Mouse (Mus musculus): Measurements from ENCODE around the gene Rgp1. TPM values are rescaled to one million over a fixed set of nuclear protein-coding genes. Genes with fewer than 3 reads are reported as not detected.
A peak's percentile ranks its signal among the peaks of the same experiment; 100 is the strongest.

Gene Rgp1
- polyA plus RNA-seq, 1 experiment from 2014 or later: 40.6 TPM

DNA sequence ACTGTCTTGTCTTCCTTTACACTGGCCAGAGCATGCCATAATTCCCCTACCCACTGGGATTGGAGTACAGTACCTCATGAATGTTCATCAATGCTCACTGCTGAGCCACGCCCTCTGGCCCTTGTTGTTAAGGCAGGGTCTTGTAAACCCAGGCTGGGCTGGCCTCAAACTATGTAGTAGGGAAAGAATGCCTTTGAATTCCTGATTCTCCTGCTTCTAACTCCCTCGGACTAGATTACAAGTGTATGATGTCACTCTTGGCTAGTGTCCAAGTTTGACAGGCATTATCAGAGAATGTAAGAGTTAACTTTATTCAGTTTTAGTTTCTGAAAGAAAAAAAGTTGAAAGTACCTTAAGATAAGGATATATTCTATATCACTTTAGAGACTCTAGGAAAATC is 14.3 kb upstream of the Rgp1 start:
- Histone ChIP-seq H3K27ac (no peak overlapping the region), H3K9me3 (replicated peaks) (no peaks in the 10 kb centered on the region), H3K4me3 (no peak overlapping the region), H3K4me1 (peaks cover 36% of the 10 kb centered on the region), H3K36me3 (peaks cover 47% of the 10 kb centered on the region), H3K27me3 (no peaks in the 10 kb centered on the region), H3K4me2 (replicated peaks) (peak overlapping the region; percentile 92; the same call in 1 of the 2 replicates), H3K9ac (no peak overlapping the region)
- ATAC-seq (ENCODE audit: low FRiP score): no peak
- 68% methylated on average over 2 of the region's 2 CpGs for WGBS

GRCm38 (mm10) chr4:43567140-43567539 is 11.4 kb upstream of the Rgp1 start:
- H3K4me2 ChIP-seq (replicated peaks): no peak overlapping the region
- peaks cover 14% of the 10 kb centered on the region for H3K4me1 ChIP-seq
- no peak overlapping the region for H3K4me3 ChIP-seq
- H3K27ac ChIP-seq: no peak overlapping the region
- H3K9ac ChIP-seq: no peak overlapping the region
- H3K36me3 ChIP-seq: peaks cover 76% of the 10 kb centered on the region
- WGBS: 93% methylated on average over 9 of the region's 9 CpGs
- no peaks in the 10 kb centered on the region for H3K27me3 ChIP-seq
- H3K9me3 ChIP-seq (replicated peaks): no peaks in the 10 kb centered on the region
- ATAC-seq (ENCODE audit: low FRiP score): no peak

DNA sequence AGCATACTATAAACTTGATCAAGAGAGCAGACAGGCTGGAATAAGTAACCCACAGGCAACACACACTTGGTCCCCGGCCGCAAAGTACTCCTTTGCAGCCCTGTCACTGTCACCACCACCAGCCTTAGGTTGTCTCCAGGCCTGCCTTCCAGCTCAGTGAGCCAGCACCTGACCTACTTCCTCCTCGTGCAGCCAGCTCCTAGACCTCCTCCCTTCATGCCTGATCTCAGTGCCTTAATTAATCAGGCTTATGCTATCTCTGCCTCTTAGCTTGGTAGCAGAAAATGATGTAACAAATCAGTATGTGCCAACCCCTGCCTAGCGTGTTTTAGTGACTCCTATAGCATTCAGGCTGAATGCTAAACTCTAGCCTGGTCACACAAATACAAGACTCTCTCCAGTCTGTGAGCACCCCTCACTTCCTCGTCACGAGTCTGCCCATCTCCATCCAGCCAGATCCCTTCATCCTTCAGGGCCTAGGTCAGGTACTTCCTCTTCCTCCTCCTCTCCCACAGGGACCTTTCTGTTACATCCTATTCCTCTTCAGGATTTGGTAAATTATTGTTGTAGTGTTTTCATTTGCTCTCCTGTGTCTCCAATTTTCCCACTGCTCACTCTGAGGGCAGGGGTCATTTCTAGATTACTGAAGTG is 7.0 kb upstream of the Rgp1 start:
- no peaks in the 10 kb centered on the region for H3K9me3 ChIP-seq (replicated peaks)
- H3K4me1 ChIP-seq: peaks cover 19% of the 10 kb centered on the region
- 87% methylated on average over 6 of the region's 6 CpGs for WGBS
- no peak overlapping the region for H3K4me2 ChIP-seq (replicated peaks)
- no peak overlapping the region for H3K9ac ChIP-seq
- H3K27me3 ChIP-seq: no peaks in the 10 kb centered on the region
- no peak overlapping the region for H3K27ac ChIP-seq
- no peak for ATAC-seq (ENCODE audit: low FRiP score)
- peaks cover 75% of the 10 kb centered on the region for H3K36me3 ChIP-seq
- H3K4me3 ChIP-seq: no peak overlapping the region

- Histone ChIP-seq H3K36me3 (peaks cover 55% of the 10 kb centered on the region), H3K9me3 (replicated peaks) (no peaks in the 10 kb centered on the region), H3K4me3 (no peak overlapping the region), H3K27ac (no peak overlapping the region), H3K4me2 (replicated peaks) (no peak overlapping the region), H3K4me1 (peaks cover 35% of the 10 kb centered on the region), H3K9ac (no peak overlapping the region), H3K27me3 (no peaks in the 10 kb centered on the region)
- 93% methylated on average over 4 of the region's 4 CpGs for WGBS
- ATAC-seq (ENCODE audit: low FRiP score): no peak
These were observed 5.0 kb upstream of the Rgp1 start for GRCm38 (mm10) chr4:43573561-43573960.

GRCm38 (mm10) chr4:43575356-43575755 is 3.2 kb upstream of the Rgp1 start:
- Histone ChIP-seq H3K27ac (no peak overlapping the region), H3K4me1 (peaks cover 42% of the 10 kb centered on the region), H3K27me3 (no peaks in the 10 kb centered on the region), H3K9me3 (replicated peaks) (no peaks in the 10 kb centered on the region), H3K9ac (peak overlapping the region; percentile 2; the same call in 1 of the 2 replicates), H3K4me2 (replicated peaks) (peak overlapping the region; percentile 98), H3K36me3 (peaks cover 38% of the 10 kb centered on the region), H3K4me3 (peak overlapping the region; percentile 8; the same call in 1 of the 2 replicates)
- 61% methylated on average over 2 of the region's 2 CpGs for WGBS
- no peak for ATAC-seq (ENCODE audit: low FRiP score)

DNA sequence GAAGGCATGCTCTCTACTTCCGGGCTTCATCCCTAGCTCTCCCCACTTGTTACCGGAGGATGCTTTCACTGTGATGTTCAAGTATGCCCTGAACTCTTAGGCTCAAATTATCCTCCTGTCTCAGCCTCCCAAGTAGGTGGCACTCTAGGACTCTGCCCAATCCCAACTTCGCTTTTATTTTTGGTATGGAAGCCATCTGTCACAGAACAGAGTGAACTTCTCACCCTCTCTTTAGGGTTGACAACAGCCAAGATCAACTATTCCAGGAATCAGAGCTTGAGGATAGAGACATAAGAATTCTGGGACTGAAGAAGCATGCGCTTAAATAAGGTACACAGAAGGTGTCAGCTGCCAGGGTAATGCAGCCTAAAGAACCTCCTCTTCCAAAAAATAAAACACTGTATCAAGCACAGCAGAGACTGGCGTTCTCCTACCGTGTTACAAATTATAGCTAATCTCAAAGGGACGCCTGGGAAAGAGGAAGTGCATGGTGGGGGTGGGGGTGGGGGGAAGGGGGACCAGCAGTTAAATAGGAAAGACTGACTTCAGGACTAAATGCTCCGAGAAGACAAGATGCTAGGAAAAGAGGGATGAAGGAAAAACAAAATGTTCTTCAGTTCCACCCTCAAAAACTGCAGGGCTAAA is 1.2 kb upstream of the Rgp1 start:
- 47% methylated on average over 8 of the region's 8 CpGs for WGBS
- H3K36me3 ChIP-seq: peaks cover 37% of the 10 kb centered on the region
- ATAC-seq (ENCODE audit: low FRiP score): no peak

GRCm38 (mm10) chr4:43579256-43579655 is 741 bp downstream of the Rgp1 start:
- Histone ChIP-seq H3K27me3 (no peaks in the 10 kb centered on the region), H3K9ac (peak overlapping the region; percentile 93), H3K4me1 (peaks cover 42% of the 10 kb centered on the region), H3K27ac (peak overlapping the region; percentile 82), H3K36me3 (peaks cover 40% of the 10 kb centered on the region), H3K9me3 (replicated peaks) (no peaks in the 10 kb centered on the region), H3K4me3 (peak overlapping the region; percentile 86), H3K4me2 (replicated peaks) (peak overlapping the region; percentile 98)
- WGBS: 4% methylated on average over 10 of the region's 10 CpGs
- ATAC-seq (ENCODE audit: low FRiP score): no peak

More for the DNA sequence above, 1.2 kb upstream of the Rgp1 start:
- Histone ChIP-seq H3K27me3 (no peaks in the 10 kb centered on the region), H3K9ac (peak overlapping the region; percentile 93), H3K9me3 (replicated peaks) (no peaks in the 10 kb centered on the region), H3K4me2 (replicated peaks) (peak overlapping the region; percentile 98), H3K4me3 (peak overlapping the region; percentile 86), H3K27ac (no peak overlapping the region), H3K4me1 (peaks cover 42% of the 10 kb centered on the region)

- ATAC-seq (ENCODE audit: low FRiP score): no peak
- peak overlapping the region; percentile 98 for H3K4me2 ChIP-seq (replicated peaks)
- 86% methylated on average over 6 of the region's 6 CpGs for WGBS
- H3K27ac ChIP-seq: no peak overlapping the region
- H3K27me3 ChIP-seq: no peaks in the 10 kb centered on the region
- H3K9ac ChIP-seq: peak overlapping the region; percentile 93
- no peaks in the 10 kb centered on the region for H3K9me3 ChIP-seq (replicated peaks)
- H3K4me1 ChIP-seq: peaks cover 41% of the 10 kb centered on the region
- peak overlapping the region; percentile 86 for H3K4me3 ChIP-seq
- H3K36me3 ChIP-seq: peaks cover 44% of the 10 kb centered on the region
These were observed 1.2 kb downstream of the Rgp1 start for GRCm38 (mm10) chr4:43579731-43580130.

GRCm38 (mm10) chr4:43580721-43581120 is 2.2 kb downstream of the Rgp1 start:
- no peak for ATAC-seq (ENCODE audit: low FRiP score)
- peaks cover 46% of the 10 kb centered on the region for H3K36me3 ChIP-seq
- H3K4me3 ChIP-seq: no peak overlapping the region
- H3K27me3 ChIP-seq: no peaks in the 10 kb centered on the region
- no peaks in the 10 kb centered on the region for H3K9me3 ChIP-seq (replicated peaks)
- WGBS: 91% methylated on average over 5 of the region's 5 CpGs
- no peak overlapping the region for H3K4me2 ChIP-seq (replicated peaks)
- H3K27ac ChIP-seq: no peak overlapping the region
- no peak overlapping the region for H3K9ac ChIP-seq
- H3K4me1 ChIP-seq: peaks cover 33% of the 10 kb centered on the region

DNA sequence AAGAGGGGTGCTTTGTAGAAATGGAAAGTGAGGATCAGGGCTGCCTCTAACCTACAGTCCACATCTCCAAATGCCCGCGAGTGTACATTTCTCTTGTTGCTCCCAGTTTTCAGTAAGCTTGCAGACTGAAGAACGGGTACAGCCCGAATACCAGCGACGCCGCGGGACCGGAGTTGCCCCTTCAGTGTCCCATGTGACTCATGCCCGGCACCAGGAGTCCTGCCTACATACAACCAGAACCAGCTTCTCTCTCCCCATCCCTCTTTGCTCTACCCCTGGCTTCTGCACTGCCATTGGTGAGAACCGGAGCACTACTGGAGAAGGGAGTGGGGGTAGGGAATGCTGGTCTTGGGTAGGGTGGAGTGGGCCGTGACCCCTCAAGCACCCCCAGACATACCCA is 2.9 kb downstream of the Rgp1 start:
- no peak overlapping the region for H3K4me3 ChIP-seq
- no peak overlapping the region for H3K9ac ChIP-seq
- no peak for ATAC-seq (ENCODE audit: low FRiP score)
- peaks cover 46% of the 10 kb centered on the region for H3K36me3 ChIP-seq
- no peak overlapping the region for H3K27ac ChIP-seq
- no peaks in the 10 kb centered on the region for H3K27me3 ChIP-seq
- peaks cover 27% of the 10 kb centered on the region for H3K4me1 ChIP-seq
- 94% methylated on average over 12 of the region's 12 CpGs for WGBS
- H3K4me2 ChIP-seq (replicated peaks): no peak overlapping the region
- no peaks in the 10 kb centered on the region for H3K9me3 ChIP-seq (replicated peaks)

- H3K4me3 ChIP-seq: no peak overlapping the region
- peaks cover 18% of the 10 kb centered on the region for H3K4me1 ChIP-seq
- no peak for ATAC-seq (ENCODE audit: low FRiP score)
- 93% methylated on average over 5 of the region's 5 CpGs for WGBS
- H3K4me2 ChIP-seq (replicated peaks): no peak overlapping the region
- no peaks in the 10 kb centered on the region for H3K27me3 ChIP-seq
- H3K36me3 ChIP-seq: peaks cover 46% of the 10 kb centered on the region
- H3K9ac ChIP-seq: no peak overlapping the region
- H3K27ac ChIP-seq: no peak overlapping the region
- no peaks in the 10 kb centered on the region for H3K9me3 ChIP-seq (replicated peaks)
These were observed 3.7 kb downstream of the Rgp1 start for GRCm38 (mm10) chr4:43582241-43582640.

GRCm38 (mm10) chr4:43583421-43583820 is 4.9 kb downstream of the Rgp1 start:
- H3K9ac ChIP-seq: no peak overlapping the region
- H3K4me1 ChIP-seq: peaks cover 9% of the 10 kb centered on the region
- no peak for ATAC-seq (ENCODE audit: low FRiP score)
- no peaks in the 10 kb centered on the region for H3K27me3 ChIP-seq
- 63% methylated on average over 7 of the region's 7 CpGs for whole genome bisulfite sequencing
- no peak overlapping the region for H3K4me2 ChIP-seq (replicated peaks)
- no peaks in the 10 kb centered on the region for H3K9me3 ChIP-seq (replicated peaks)
- H3K27ac ChIP-seq: no peak overlapping the region
- H3K36me3 ChIP-seq: peaks cover 46% of the 10 kb centered on the region
- H3K4me3 ChIP-seq: no peak overlapping the region

Data from hindbrain, embryonic 12.5 days (tissue).